Mouse (Mus musculus) midbrain, embryonic 14.5 days (tissue): ENCODE measurements around the gene R3hdm2. TPM values are rescaled to one million over a fixed set of nuclear protein-coding genes. Genes with fewer than 3 reads are reported as not detected.

Source experiments
- ATAC-seq: fragments of 200-750 bp; cut with Nextera tagmentation; 2 replicates; pipeline ENCODE4 v1.8.0; 2017; ENCODE audit warnings: moderate number of reproducible peaks, moderate library complexity; ENCODE audit not compliant: low FRiP score, low TSS enrichment
- DNase-seq: peaks from one replicate; pipeline ENCODE4 v3.0.0-alpha.2; 2015
- H3K27ac ChIP-seq: fragments of 300-500 bp; sonication (generic); replicated peaks from 2 replicates; pipeline ENCODE4 v1.5.1; 2014; ENCODE audit warnings: mild to moderate bottlenecking, low read depth, low read length, moderate library complexity
- H3K27me3 ChIP-seq: fragments of 300-500 bp; sonication (generic); 2 replicates; pipeline ENCODE4 v1.6.1; 2014; ENCODE audit warnings: low read length, control low read depth, mixed read lengths; ENCODE audit not compliant: control insufficient read depth, insufficient read depth
- H3K36me3 ChIP-seq: fragments of 300-500 bp; sonication (generic); 2 replicates; pipeline ENCODE4 v1.6.1; 2014; ENCODE audit warnings: low read length, control low read depth; ENCODE audit not compliant: control insufficient read depth, insufficient read depth
- H3K4me1 ChIP-seq: fragments of 300-500 bp; sonication (generic); 2 replicates; pipeline ENCODE4 v1.6.1; 2014; ENCODE audit warnings: mild to moderate bottlenecking, antibody characterized with exemption, low read length, control low read depth; ENCODE audit not compliant: control insufficient read depth, insufficient read depth
- H3K4me2 ChIP-seq: fragments of 300-500 bp; sonication (generic); 2 replicates; pipeline ENCODE4 v1.6.1; 2014; ENCODE audit warnings: mild to moderate bottlenecking, low read length, moderate library complexity
- H3K4me3 ChIP-seq: fragments of 300-500 bp; sonication (generic); replicated peaks from 2 replicates; pipeline ENCODE4 v1.5.1; 2014; ENCODE audit warnings: low read depth, low read length
- H3K9ac ChIP-seq: fragments of 300-500 bp; sonication (generic); replicated peaks from 2 replicates; pipeline ENCODE4 v1.6.1; 2014; ENCODE audit warnings: mild to moderate bottlenecking, low read length, moderate library complexity
- H3K9me3 ChIP-seq: fragments of 300-500 bp; sonication (generic); 2 replicates; pipeline ENCODE4 v1.6.1; 2016; ENCODE audit warnings: low read length, control low read depth, mixed read lengths; ENCODE audit not compliant: control insufficient read depth
- WGBS: fragments of 180-500 bp; shearing (Covaris S2); extraction: QIAGEN DNeasy Blood & Tissue Kit; methylation state at CpG from one replicate; pipeline ENCODE4 v1.1.7; 2014; 5-methylcytosine and 5-hydroxymethylcytosine counted together
- polyA plus RNA-seq: library from polyadenylated mRNA; unstranded; fragments of >200 nt; fragmentation: Nextera tagmentation; extraction: Ambion mirVana; gene quantifications from 2 replicates; pipeline ENCODE4 v1.2.1, GENCODE M21; 2014

R3hdm2 gene
- 34.0 and 39.8 TPM in 2 replicates for polyA plus RNA-seq

- under 1% methylated on average over 37 of the region's 53 CpGs for WGBS
- peak within 1 kb of the TSS; percentile 90 for H3K9ac ChIP-seq
Observed at GRCm38 (mm10) chr10:127380251-127380691, at the start of gene R3hdm2. R3hdm2 (plus strand) TSS chr10:127380327.

GRCm38 (mm10) chr10:127332211-127332874, 47.8 kb upstream of the R3hdm2 start:
- ATAC-seq (no peak), DNase-seq (peak; percentile 50)
- H3K4me1 ChIP-seq = no peaks in the 10 kb centered on the region
- WGBS = 22% methylated on average over 31 of the region's 31 CpGs
- peaks cover 19% of the 10 kb centered on the region for H3K27me3 ChIP-seq
- no peaks in the 10 kb centered on the region for H3K36me3 ChIP-seq
- no peaks in the 10 kb centered on the region for H3K9me3 ChIP-seq
- H3K4me3 ChIP-seq = peak overlapping the region; percentile 19
- no peak overlapping the region for H3K27ac ChIP-seq
- no peak overlapping the region for H3K9ac ChIP-seq
- peak overlapping the region; percentile 41 for H3K4me2 ChIP-seq

More at GRCm38 (mm10) chr10:127380251-127380691, at the start of gene R3hdm2:
- ATAC-seq (peak; percentile 96), DNase-seq (peak; percentile 98)
- Histone ChIP-seq H3K27ac (peak within 1 kb of the TSS; percentile 98), H3K4me3 (peak within 1 kb of the TSS; percentile 64), H3K9me3 (no peaks in the 10 kb centered on the region), H3K27me3 (no peaks in the 10 kb centered on the region), H3K36me3 (no peaks in the 10 kb centered on the region), H3K4me1 (peaks cover 12% of the 10 kb centered on the region), H3K4me2 (peak within 1 kb of the TSS; percentile 74)

GRCm38 (mm10) chr10:127333152-127333551, 47.0 kb upstream of the R3hdm2 start:
- Histone ChIP-seq H3K9me3 (no peaks in the 10 kb centered on the region), H3K27ac (no peak overlapping the region), H3K4me1 (no peaks in the 10 kb centered on the region), H3K4me3 (no peak overlapping the region), H3K9ac (no peak overlapping the region), H3K27me3 (peaks cover 11% of the 10 kb centered on the region), H3K36me3 (no peaks in the 10 kb centered on the region), H3K4me2 (no peak overlapping the region)
- ATAC-seq (no peak), DNase-seq (no peak)
- WGBS = 56% methylated on average over 5 of the region's 5 CpGs

- 64% methylated on average over 1 of the region's 1 CpGs for WGBS
- H3K9me3 ChIP-seq = no peaks in the 10 kb centered on the region
- DNase-seq = no peak
- H3K4me3 ChIP-seq = no peak overlapping the region
- H3K36me3 ChIP-seq = no peaks in the 10 kb centered on the region
- no peak for ATAC-seq
- H3K27ac ChIP-seq = no peak overlapping the region
- H3K4me2 ChIP-seq = no peak overlapping the region
- no peak overlapping the region for H3K9ac ChIP-seq
- H3K27me3 ChIP-seq = peaks cover 10% of the 10 kb centered on the region
- peaks cover 13% of the 10 kb centered on the region; the same call in 1 of the 2 replicates for H3K4me1 ChIP-seq
Observed at GRCm38 (mm10) chr10:127335271-127335670, 44.9 kb upstream of the R3hdm2 start.

- H3K4me2 ChIP-seq = no peak overlapping the region
- no peak overlapping the region for H3K27ac ChIP-seq
- H3K4me1 ChIP-seq = peaks cover 20% of the 10 kb centered on the region; the same call in 1 of the 2 replicates
- DNase-seq (no peak), ATAC-seq (no peak)
- no peaks in the 10 kb centered on the region for H3K9me3 ChIP-seq
- no peak overlapping the region for H3K9ac ChIP-seq
- H3K27me3 ChIP-seq = peaks cover 27% of the 10 kb centered on the region
- no peaks in the 10 kb centered on the region for H3K36me3 ChIP-seq
- WGBS = 71% methylated on average over 5 of the region's 5 CpGs
- no peak overlapping the region for H3K4me3 ChIP-seq
Observed at GRCm38 (mm10) chr10:127336952-127337351, 43.2 kb upstream of the R3hdm2 start.

GRCm38 (mm10) chr10:127337536-127338099, 42.5 kb upstream of the R3hdm2 start:
- Histone ChIP-seq H3K4me2 (no peak overlapping the region), H3K36me3 (no peaks in the 10 kb centered on the region), H3K9ac (no peak overlapping the region), H3K4me1 (peaks cover 21% of the 10 kb centered on the region; the same call in 1 of the 2 replicates), H3K27ac (no peak overlapping the region), H3K9me3 (no peaks in the 10 kb centered on the region), H3K4me3 (no peak overlapping the region), H3K27me3 (peaks cover 33% of the 10 kb centered on the region)
- ATAC-seq = no peak
- 82% methylated on average over 6 of the region's 6 CpGs for WGBS
- no peak for DNase-seq

GRCm38 (mm10) chr10:127338930-127339682, 41.0 kb upstream of the R3hdm2 start:
- H3K27ac ChIP-seq = no peak overlapping the region
- peak overlapping the region; percentile 28 for H3K4me3 ChIP-seq
- ATAC-seq (peak; percentile 71), DNase-seq (peak; percentile 96)
- H3K4me2 ChIP-seq = peak overlapping the region; percentile 56
- H3K9ac ChIP-seq = no peak overlapping the region; the same call in 1 of the 2 replicates
- peaks cover 21% of the 10 kb centered on the region; the same call in 1 of the 2 replicates for H3K4me1 ChIP-seq
- no peaks in the 10 kb centered on the region for H3K36me3 ChIP-seq
- no peaks in the 10 kb centered on the region for H3K9me3 ChIP-seq
- peaks cover 33% of the 10 kb centered on the region for H3K27me3 ChIP-seq
- under 1% methylated on average over 31 of the region's 31 CpGs for WGBS

- H3K9me3 ChIP-seq = no peaks in the 10 kb centered on the region
- H3K27me3 ChIP-seq = peaks cover 33% of the 10 kb centered on the region
- no peak overlapping the region for H3K27ac ChIP-seq
- under 1% methylated on average over 42 of the region's 42 CpGs for WGBS
- ATAC-seq (peak; percentile 43; the same call in 1 of the 2 replicates), DNase-seq (peak; percentile 67)
- H3K36me3 ChIP-seq = no peaks in the 10 kb centered on the region
- H3K4me2 ChIP-seq = peak overlapping the region; percentile 56
- peaks cover 21% of the 10 kb centered on the region; the same call in 1 of the 2 replicates for H3K4me1 ChIP-seq
- H3K4me3 ChIP-seq = peak overlapping the region; percentile 28
- H3K9ac ChIP-seq = peak overlapping the region; percentile 12; the same call in 1 of the 2 replicates
Observed at GRCm38 (mm10) chr10:127339683-127340576, 40.2 kb upstream of the R3hdm2 start.
